Mouse (Mus musculus) heart, postnatal 4 days (tissue): ENCODE results near the gene Pm20d2. TPM values are rescaled to one million over a fixed set of nuclear protein-coding genes. Genes with fewer than 3 reads are reported as not detected.

Experiments used
- total RNA-seq, 2 experiments: library from RNA; stranded (reverse); gene quantifications; 2 replicates each; pipeline ENCODE4 v1.2.3; 2021

Gene Pm20d2
- total RNA-seq, 2 experiments from 2014 or later = 19.2 to 19.6 TPM

Other genes with a start within 250 kb of the Pm20d2 start
- 1 to 10 TPM; 7.2 to 8.2 TPM for gene Ankrd6, start 238.9 kb downstream of the Pm20d2 start, total RNA-seq
- 10 to 100 TPM; 81.7 to 84.3 TPM for gene Rragd, start 206.7 kb downstream of the Pm20d2 start, total RNA-seq
- gene Ube2j1, start 158.3 kb downstream of the Pm20d2 start, total RNA-seq = 10 to 100 TPM; 44.9 to 46.6 TPM
- not detected for gene Gabrr2, start 126.7 kb downstream of the Pm20d2 start, total RNA-seq
- under 1 TPM; 0.41 TPM for gene Gabrr1, start 57.2 kb downstream of the Pm20d2 start, total RNA-seq
- gene Srsf12, start 19.3 kb upstream of the Pm20d2 start, total RNA-seq = under 1 TPM; 0.18 to 0.29 TPM
- gene Pnrc1, start 100.4 kb upstream of the Pm20d2 start, total RNA-seq = 100 to 1,000 TPM; 103 to 110 TPM
- 10 to 100 TPM; 16.7 to 16.9 TPM for gene Rngtt, start 120.6 kb upstream of the Pm20d2 start, total RNA-seq